Mouse (Mus musculus): Measurements from ENCODE around the gene Gsap.

- TF ChIP-seq CTCF (IDR thresholded peaks at IDR 0.05; ENCODE audit: low read depth) (no peak), EP300 (optimal IDR thresholded peaks at IDR 0.05) (no peak)
These were observed 143.9 kb downstream of the Gsap start for GRCm38 (mm10) chr5:21329672-21330665.
